Mouse (Mus musculus): Measurements from ENCODE around the gene Oprl1. TPM values are rescaled to one million over a fixed set of nuclear protein-coding genes. Genes with fewer than 3 reads are reported as not detected.

Oprl1 gene
- total and polyA plus RNA-seq, 3 experiments: not detected

DNA sequence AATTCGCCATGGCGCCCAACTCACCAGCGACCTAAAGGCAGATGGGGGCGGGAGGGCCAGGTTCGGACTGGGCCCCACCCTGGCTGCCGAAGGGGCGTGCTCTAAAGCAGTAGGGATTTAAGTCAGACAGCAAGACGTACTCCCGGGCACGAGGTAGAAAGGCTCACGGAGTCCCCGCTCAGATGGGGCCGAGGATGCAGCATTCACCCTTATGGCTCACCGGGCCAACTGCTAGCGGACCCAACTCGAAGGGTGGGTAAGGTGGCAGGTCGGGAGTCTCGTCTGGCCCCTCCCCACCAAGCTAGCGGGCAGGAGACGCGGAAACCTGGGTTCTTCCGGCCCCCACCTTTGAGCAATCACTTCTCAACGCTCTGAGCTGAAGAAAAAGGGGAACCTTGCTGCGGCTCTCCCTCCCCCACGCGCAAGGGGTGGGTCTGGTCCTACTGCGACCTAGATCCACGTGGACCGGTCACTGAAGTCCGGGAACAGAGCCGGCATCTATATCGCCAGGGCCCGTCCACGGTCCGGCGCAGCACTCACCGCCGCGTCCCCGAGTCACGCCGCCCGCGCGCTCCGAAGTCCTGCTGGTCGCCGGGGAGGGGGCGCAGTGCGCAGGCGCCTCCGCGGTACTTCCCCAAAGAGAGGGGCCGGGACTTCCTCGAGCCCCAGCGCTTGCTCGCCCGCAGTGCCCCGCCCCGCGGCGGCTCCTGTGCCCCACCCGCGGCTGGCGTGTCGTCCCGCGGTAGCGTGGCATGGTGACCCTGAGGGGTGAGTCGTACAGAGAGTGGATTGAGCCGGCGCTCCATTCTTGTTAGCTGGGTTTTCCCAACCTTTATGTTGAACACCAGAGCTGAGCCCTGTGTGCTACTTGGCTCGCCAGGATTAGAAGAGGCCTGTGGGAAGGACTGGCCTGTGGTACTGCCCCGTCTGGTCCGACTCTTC lies 21.2 kb upstream of the Oprl1 start, which contains the start of gene Rgs19:
TSS of gene Rgs19 (minus strand) at position 639 of the 942 bp plus-strand sequence.
- DNase-seq (ENCODE audit: low spot score) (peak; percentile 90), ATAC-seq (ENCODE audit: extremely low read depth, insufficient number of reproducible peaks, low FRiP score, poor library complexity, severe bottlenecking) (peak; percentile 59)
- no peak for TF ChIP-seq GATA2 (IDR thresholded peaks at IDR 0.05; ENCODE audit: borderline replicate concordance, low read depth, low read length)
- TF ChIP-seq CTCF (IDR thresholded peaks at IDR 0.05; ENCODE audit: low read depth, low read length): no peak
- TF ChIP-seq TAL1 (conservative IDR thresholded peaks at IDR 0.05; ENCODE audit: low read depth, low read length): no peak
- no peak for TF ChIP-seq GATA1 (IDR thresholded peaks at IDR 0.05; ENCODE audit: borderline replicate concordance, low read length)
- TF ChIP-seq POLR2AphosphoS5 (IDR thresholded peaks at IDR 0.05; ENCODE audit: insufficient replicate concordance, low read depth, low read length): no peak
- H3K4me3 ChIP-seq (ENCODE audit: low read depth, low read length): peak within 1 kb of the TSS; percentile 73
- peaks cover 37% of the 10 kb centered on the region for H3K36me3 ChIP-seq (replicated peaks)
- H3K9me3 ChIP-seq (replicated peaks): no peaks in the 10 kb centered on the region
- peaks cover 38% of the 10 kb centered on the region for H3K27me3 ChIP-seq (ENCODE audit: insufficient read depth, low read length)
- H3K4me1 ChIP-seq (ENCODE audit: insufficient read depth, low read depth, low read length): peaks cover 38% of the 10 kb centered on the region

DNA sequence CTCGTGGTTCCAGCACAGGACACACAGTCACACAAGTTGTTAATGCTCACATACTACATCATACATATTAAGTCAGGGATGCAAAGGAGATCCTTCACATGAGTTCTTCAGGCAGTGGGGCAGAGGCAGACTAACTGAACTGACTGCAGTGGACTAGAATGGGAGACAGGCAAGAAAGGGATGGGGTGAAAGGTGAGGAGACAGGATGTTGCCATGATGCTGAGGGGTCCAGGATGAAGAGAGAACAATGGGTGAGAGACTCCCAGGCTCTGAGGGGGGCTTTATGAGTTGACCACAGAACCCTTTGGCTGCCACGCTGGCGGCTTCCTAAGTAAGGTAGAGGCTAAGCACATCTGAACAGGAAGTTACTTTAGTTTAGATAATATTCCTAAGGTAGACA lies 20.2 kb upstream of the Oprl1 start:
- Histone ChIP-seq H3K9me3 (replicated peaks) (no peaks in the 10 kb centered on the region), H3K36me3 (replicated peaks) (peaks cover 27% of the 10 kb centered on the region), H3K4me3 (ENCODE audit: low read depth, low read length) (no peak overlapping the region), H3K27me3 (ENCODE audit: insufficient read depth, low read length) (peaks cover 38% of the 10 kb centered on the region), H3K4me1 (ENCODE audit: insufficient read depth, low read depth, low read length) (peaks cover 32% of the 10 kb centered on the region)
- ATAC-seq (ENCODE audit: extremely low read depth, insufficient number of reproducible peaks, low FRiP score, poor library complexity, severe bottlenecking): no peak
- no peak for DNase-seq (ENCODE audit: low spot score)
- no peak for TF ChIP-seq POLR2AphosphoS5 (IDR thresholded peaks at IDR 0.05; ENCODE audit: insufficient replicate concordance, low read depth, low read length)
- no peak for TF ChIP-seq CTCF (IDR thresholded peaks at IDR 0.05; ENCODE audit: low read depth, low read length)
- TF ChIP-seq GATA2 (IDR thresholded peaks at IDR 0.05; ENCODE audit: borderline replicate concordance, low read depth, low read length): no peak
- no peak for TF ChIP-seq GATA1 (IDR thresholded peaks at IDR 0.05; ENCODE audit: borderline replicate concordance, low read length)
- TF ChIP-seq TAL1 (conservative IDR thresholded peaks at IDR 0.05; ENCODE audit: low read depth, low read length): no peak

DNA sequence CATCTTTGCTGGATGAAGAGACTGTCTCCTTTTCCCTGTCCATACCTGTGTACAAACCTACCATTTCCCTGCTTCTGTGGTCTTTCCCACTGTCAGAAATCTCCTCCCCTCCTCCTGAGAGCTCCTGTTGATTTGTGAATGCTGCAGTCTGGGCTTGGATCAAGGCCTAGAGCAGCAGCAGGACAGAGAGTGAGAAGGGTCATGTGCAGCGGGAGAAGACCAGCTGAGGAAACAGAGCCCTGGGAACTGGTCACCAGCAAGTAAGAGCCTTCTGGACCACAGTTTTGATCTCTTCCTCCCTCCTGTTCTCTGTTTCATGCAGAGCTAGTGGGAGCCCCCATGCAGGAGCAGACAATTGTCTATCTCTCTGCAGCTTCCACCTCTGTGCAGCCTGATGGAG lies 19.0 kb upstream of the Oprl1 start:
- no peak overlapping the region for H3K4me3 ChIP-seq (ENCODE audit: low read depth, low read length)
- H3K4me1 ChIP-seq (ENCODE audit: insufficient read depth, low read depth, low read length): peaks cover 32% of the 10 kb centered on the region
- peaks cover 38% of the 10 kb centered on the region for H3K27me3 ChIP-seq (ENCODE audit: insufficient read depth, low read length)
- H3K9me3 ChIP-seq (replicated peaks): no peaks in the 10 kb centered on the region
- ATAC-seq (ENCODE audit: extremely low read depth, insufficient number of reproducible peaks, low FRiP score, poor library complexity, severe bottlenecking) (no peak), DNase-seq (ENCODE audit: low spot score) (no peak)
- peaks cover 15% of the 10 kb centered on the region for H3K36me3 ChIP-seq (replicated peaks)
- TF ChIP-seq CTCF (IDR thresholded peaks at IDR 0.05; ENCODE audit: low read depth, low read length): no peak

DNA sequence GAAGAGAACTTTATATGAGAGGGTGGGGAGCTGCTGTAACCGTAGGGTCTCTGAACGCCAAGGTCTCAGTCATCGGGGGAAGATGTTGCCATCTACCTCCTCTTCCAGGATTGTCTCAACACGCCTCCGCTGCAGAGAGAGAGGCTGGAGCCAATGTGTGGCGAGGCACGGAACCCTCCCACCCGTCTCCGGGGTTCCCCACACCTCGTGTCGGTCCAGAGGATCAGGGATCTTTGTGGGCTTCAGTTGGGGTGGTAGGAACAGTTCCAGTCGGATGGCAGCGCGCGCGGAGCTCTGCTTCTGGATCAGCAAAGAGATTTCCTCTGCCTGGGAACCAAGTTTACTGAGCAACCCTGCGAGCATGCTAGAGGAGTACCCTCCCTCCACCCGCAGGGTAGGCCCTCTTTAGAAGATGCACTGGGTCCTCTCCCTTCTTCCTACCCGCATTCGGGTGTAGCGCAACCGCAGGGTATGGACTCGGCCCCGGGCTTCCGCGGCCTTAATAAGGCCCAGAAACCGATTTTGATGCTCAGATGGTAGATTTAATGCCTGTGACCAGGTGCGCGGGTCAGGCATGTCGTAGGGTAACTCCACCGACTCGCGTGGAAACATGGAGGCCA lies 17.9 kb upstream of the Oprl1 start:
- Histone ChIP-seq H3K27me3 (ENCODE audit: insufficient read depth, low read length) (peaks cover 38% of the 10 kb centered on the region), H3K36me3 (replicated peaks) (peaks cover 4% of the 10 kb centered on the region), H3K4me3 (ENCODE audit: low read depth, low read length) (no peak overlapping the region), H3K9me3 (replicated peaks) (no peaks in the 10 kb centered on the region), H3K4me1 (ENCODE audit: insufficient read depth, low read depth, low read length) (peaks cover 26% of the 10 kb centered on the region)
- TF ChIP-seq CTCF (IDR thresholded peaks at IDR 0.05; ENCODE audit: low read depth, low read length) (no peak), POLR2AphosphoS5 (IDR thresholded peaks at IDR 0.05; ENCODE audit: insufficient replicate concordance, low read depth, low read length) (no peak), GATA2 (IDR thresholded peaks at IDR 0.05; ENCODE audit: borderline replicate concordance, low read depth, low read length) (no peak), GATA1 (IDR thresholded peaks at IDR 0.05; ENCODE audit: borderline replicate concordance, low read length) (no peak), TAL1 (conservative IDR thresholded peaks at IDR 0.05; ENCODE audit: low read depth, low read length) (no peak)
- DNase-seq (ENCODE audit: low spot score) (no peak), ATAC-seq (ENCODE audit: extremely low read depth, insufficient number of reproducible peaks, low FRiP score, poor library complexity, severe bottlenecking) (no peak)

DNA sequence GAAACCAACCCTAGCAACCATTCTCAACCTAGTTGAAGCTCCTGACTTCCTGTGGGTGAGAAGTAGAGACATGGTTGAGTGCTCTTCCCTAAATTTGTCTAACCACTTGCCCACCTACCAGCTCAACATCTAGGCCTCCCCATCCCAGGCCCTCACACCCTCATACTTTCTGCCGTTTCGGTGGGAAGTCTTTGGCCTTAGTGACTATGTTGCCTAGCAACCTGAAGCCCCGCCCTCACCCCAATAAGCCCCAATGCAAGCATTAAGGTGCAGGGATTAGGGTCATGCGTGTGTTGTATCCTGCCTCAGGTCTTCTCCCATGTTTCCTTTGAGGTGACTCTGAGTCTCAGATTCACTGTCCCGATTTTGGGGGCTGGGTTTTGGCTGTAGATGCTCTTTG lies 16.6 kb upstream of the Oprl1 start, which contains the start of gene Lkaaear1:
TSS of gene Lkaaear1 (minus strand) at position 202 of the 400 bp plus-strand sequence.
- no peak for ATAC-seq (ENCODE audit: extremely low read depth, insufficient number of reproducible peaks, low FRiP score, poor library complexity, severe bottlenecking)
- no peak for TF ChIP-seq TAL1 (conservative IDR thresholded peaks at IDR 0.05; ENCODE audit: low read depth, low read length)
- TF ChIP-seq GATA1 (IDR thresholded peaks at IDR 0.05; ENCODE audit: borderline replicate concordance, low read length): no peak
- no peak for TF ChIP-seq POLR2AphosphoS5 (IDR thresholded peaks at IDR 0.05; ENCODE audit: insufficient replicate concordance, low read depth, low read length)
- TF ChIP-seq GATA2 (IDR thresholded peaks at IDR 0.05; ENCODE audit: borderline replicate concordance, low read depth, low read length): no peak
- TF ChIP-seq CTCF (IDR thresholded peaks at IDR 0.05; ENCODE audit: low read depth, low read length): no peak
- Histone ChIP-seq H3K4me3 (ENCODE audit: low read depth, low read length) (no peak within 1 kb of the TSS), H3K36me3 (replicated peaks) (no peaks in the 10 kb centered on the region), H3K27me3 (ENCODE audit: insufficient read depth, low read length) (peaks cover 32% of the 10 kb centered on the region), H3K4me1 (ENCODE audit: insufficient read depth, low read depth, low read length) (peaks cover 15% of the 10 kb centered on the region), H3K9me3 (replicated peaks) (no peaks in the 10 kb centered on the region)
- no peak for DNase-seq (ENCODE audit: low spot score)

DNA sequence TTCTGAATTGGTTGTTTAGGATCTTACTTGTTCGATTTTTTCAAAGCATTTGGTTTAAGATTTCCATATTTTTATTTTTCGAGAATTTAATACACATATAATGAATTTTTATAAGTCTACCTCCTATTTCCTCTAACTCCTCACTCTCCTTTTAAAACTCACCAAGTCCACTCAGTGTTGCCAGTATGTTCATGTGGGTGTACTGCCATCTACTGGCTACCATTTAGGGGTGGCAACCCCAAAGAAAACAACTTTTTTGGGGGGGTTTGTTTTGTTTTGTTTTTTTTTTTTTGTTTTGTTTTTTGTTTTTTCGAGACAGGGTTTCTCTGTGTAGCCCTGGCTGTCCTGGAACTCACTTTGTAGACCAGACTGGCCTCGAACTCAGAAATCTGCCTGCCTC lies 8.1 kb upstream of the Oprl1 start:
- ATAC-seq (ENCODE audit: extremely low read depth, insufficient number of reproducible peaks, low FRiP score, poor library complexity, severe bottlenecking): no peak
- peaks cover 6% of the 10 kb centered on the region for H3K27me3 ChIP-seq (ENCODE audit: insufficient read depth, low read length)
- no peaks in the 10 kb centered on the region for H3K9me3 ChIP-seq (replicated peaks)
- H3K4me3 ChIP-seq (ENCODE audit: low read depth, low read length): no peak overlapping the region
- DNase-seq (ENCODE audit: low spot score): peak; percentile 38
- no peaks in the 10 kb centered on the region for H3K4me1 ChIP-seq (ENCODE audit: insufficient read depth, low read depth, low read length)
- no peaks in the 10 kb centered on the region for H3K36me3 ChIP-seq (replicated peaks)
- no peak for TF ChIP-seq GATA2 (IDR thresholded peaks at IDR 0.05; ENCODE audit: borderline replicate concordance, low read depth, low read length)

Measured in G1E (cell line).